Mouse (Mus musculus) heart, adult 2 months (tissue): Measurements from ENCODE around the gene Tnfrsf25.

ENCODE experiments used
- CTCF ChIP-seq: fragments of 200-600 bp; IDR thresholded peaks from 2 replicates; pipeline ENCODE4 v1.8.1; 2022; ENCODE audit warnings: antibody characterized with exemption, mild to moderate bottlenecking, moderate library complexity
- EP300 ChIP-seq: fragments of 200-500 bp; IDR thresholded peaks from 2 replicates; pipeline ENCODE4 v1.6.1; 2011; ENCODE audit warnings: low read depth, low read length, control low read depth; ENCODE audit not compliant: insufficient read depth
- POLR2A ChIP-seq: fragments of 200-500 bp; IDR thresholded peaks from 2 replicates; pipeline ENCODE4 v1.6.1; 2011; ENCODE audit warnings: mild to moderate bottlenecking, low read depth, low read length, control low read depth; ENCODE audit not compliant: insufficient read depth

DNA sequence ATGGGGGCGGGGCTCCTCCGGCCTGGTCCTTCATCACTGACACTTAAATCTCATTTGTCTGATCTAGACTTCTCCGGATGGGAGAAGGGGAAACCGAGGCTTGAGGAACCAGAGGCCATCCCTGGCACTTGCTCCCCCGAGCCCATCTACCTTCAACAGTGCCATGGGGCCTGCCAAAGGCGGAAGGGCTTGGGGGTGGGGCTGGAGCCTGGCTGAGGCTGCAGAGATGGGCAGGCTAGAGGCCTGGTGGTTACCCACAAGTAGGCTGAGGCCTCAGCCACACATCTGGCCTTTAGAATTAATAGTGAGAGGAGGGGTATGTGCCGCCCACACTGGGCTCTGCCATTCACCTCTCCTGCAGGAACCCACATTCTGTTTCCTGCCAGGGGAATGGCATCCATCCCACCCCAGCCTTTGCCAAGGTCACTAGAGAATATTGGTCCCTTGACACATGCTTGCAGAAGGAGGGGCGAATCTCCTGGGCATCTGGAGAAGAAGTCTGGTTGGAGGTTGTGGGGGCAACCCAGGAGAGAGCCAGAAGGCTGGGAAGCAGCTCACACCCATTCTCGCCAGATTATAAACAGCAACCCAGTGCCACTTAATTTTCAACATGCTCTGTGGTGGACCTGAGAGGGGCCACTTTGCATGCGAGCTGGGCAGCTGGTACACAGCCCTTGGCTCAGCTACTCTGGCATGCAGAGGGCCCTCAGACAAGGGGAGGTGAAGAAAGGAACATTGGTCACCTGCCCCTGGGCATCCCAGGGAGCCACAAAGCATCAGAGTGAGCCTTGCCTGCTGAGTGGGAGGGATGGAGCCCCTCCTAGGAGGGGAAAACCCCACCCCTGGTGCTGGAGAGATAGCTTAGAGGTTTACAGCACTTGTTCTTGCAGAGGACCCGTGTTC, 45.0 kb upstream of the Tnfrsf25 start:
- TF ChIP-seq POLR2A (no peak), CTCF (no peak), EP300 (no peak)
